Mouse (Mus musculus) lung, postnatal 0 days (tissue): ENCODE results near the gene Ccpg1. TPM values are rescaled to one million over a fixed set of nuclear protein-coding genes. Genes with fewer than 3 reads are reported as not detected.

Experiments
- ATAC-seq: fragments of 200-750 bp; cut with Nextera tagmentation; 2 replicates; pipeline ENCODE4 v1.8.0; 2017; ENCODE audit warnings: moderate library complexity
- DNase-seq: peaks from one replicate; pipeline ENCODE4 v3.0.0-alpha.2; 2016; ENCODE audit warnings: low spot score
- H3K27ac ChIP-seq: fragments of 300-500 bp; sonication (generic); 2 replicates; pipeline ENCODE4 v1.5.1; 2014; ENCODE audit warnings: antibody characterized with exemption, mild to moderate bottlenecking, low read length, mixed read lengths
- H3K27me3 ChIP-seq: fragments of 300-500 bp; sonication (generic); replicated peaks from 2 replicates; pipeline ENCODE4 v1.6.1; 2014; ENCODE audit warnings: low read length, mixed read lengths; ENCODE audit not compliant: insufficient read depth
- H3K36me3 ChIP-seq: fragments of 300-500 bp; sonication (generic); 2 replicates; pipeline ENCODE4 v1.6.1; 2014; ENCODE audit warnings: low read length, mixed read lengths; ENCODE audit not compliant: insufficient read depth
- H3K4me1 ChIP-seq: fragments of 300-500 bp; sonication (generic); 2 replicates; pipeline ENCODE4 v1.6.1; 2014; ENCODE audit warnings: antibody characterized with exemption, low read depth, low read length, mixed read lengths; ENCODE audit not compliant: insufficient read depth
- H3K4me2 ChIP-seq: fragments of 300-500 bp; sonication (generic); replicated peaks from 2 replicates; pipeline ENCODE4 v1.6.1; 2014; ENCODE audit warnings: low read depth, mild to moderate bottlenecking, low read length, moderate library complexity, mixed read lengths
- H3K4me3 ChIP-seq: fragments of 300-500 bp; sonication (generic); 2 replicates; pipeline ENCODE4 v1.5.1; 2014; ENCODE audit warnings: low read depth, low read length
- H3K9ac ChIP-seq: fragments of 300-500 bp; sonication (generic); replicated peaks from 2 replicates; pipeline ENCODE4 v1.6.1; 2014; ENCODE audit warnings: low read depth, mild to moderate bottlenecking
- H3K9me3 ChIP-seq: fragments of 300-500 bp; sonication (generic); 2 replicates; pipeline ENCODE4 v1.6.1; 2016; ENCODE audit warnings: low read length, mixed read lengths
- CTCF ChIP-seq: IDR thresholded peaks from 2 replicates; pipeline ENCODE4 v1.5.1; 2016; ENCODE audit warnings: antibody characterized with exemption, mild to moderate bottlenecking
- EP300 ChIP-seq: IDR thresholded peaks from 2 replicates; pipeline ENCODE4 v1.6.1; 2016; ENCODE audit warnings: antibody characterized with exemption, mild to moderate bottlenecking, control low read depth
- WGBS: fragments of 180-500 bp; shearing (Covaris S2); extraction: QIAGEN DNeasy Blood & Tissue Kit; methylation state at CpG from one replicate; pipeline ENCODE4 v1.1.7; 2014; 5-methylcytosine and 5-hydroxymethylcytosine counted together
- polyA plus RNA-seq: library from polyadenylated mRNA; unstranded; fragments of >200 nt; fragmentation: Nextera tagmentation; extraction: Ambion mirVana; gene quantifications from 2 replicates; pipeline ENCODE4 v1.2.1, GENCODE M21; 2015

The Ccpg1 gene
- polyA plus RNA-seq, 1 experiment from 2014 or later = 56.0 TPM

GRCm38 (mm10) chr9:72969874-72970273, 15.4 kb upstream of the Ccpg1 start:
- Histone ChIP-seq H3K27ac (no peak overlapping the region), H3K4me3 (no peak overlapping the region), H3K9me3 (no peaks in the 10 kb centered on the region), H3K27me3 (no peaks in the 10 kb centered on the region), H3K9ac (no peak overlapping the region), H3K36me3 (no peaks in the 10 kb centered on the region), H3K4me1 (no peaks in the 10 kb centered on the region), H3K4me2 (no peak overlapping the region)
- TF ChIP-seq CTCF = no peak
- no peak for TF ChIP-seq EP300
- ATAC-seq (peak; percentile 59), DNase-seq (peak; percentile 28)
- 51% methylated on average over 7 of the region's 7 CpGs for WGBS

- Histone ChIP-seq H3K36me3 (no peaks in the 10 kb centered on the region), H3K9ac (no peak overlapping the region), H3K27me3 (no peaks in the 10 kb centered on the region), H3K4me1 (no peaks in the 10 kb centered on the region), H3K9me3 (no peaks in the 10 kb centered on the region), H3K27ac (no peak overlapping the region), H3K4me2 (no peak overlapping the region), H3K4me3 (no peak overlapping the region)
- TF ChIP-seq EP300 (no peak), CTCF (no peak)
- no peak for DNase-seq
- no peak for ATAC-seq
- 83% methylated on average over 5 of the region's 5 CpGs for WGBS
Measured at GRCm38 (mm10) chr9:72972435-72972834, 12.8 kb upstream of the Ccpg1 start.

- DNase-seq (no peak), ATAC-seq (no peak)
- Histone ChIP-seq H3K9me3 (no peaks in the 10 kb centered on the region), H3K4me1 (no peaks in the 10 kb centered on the region), H3K4me2 (no peak overlapping the region), H3K36me3 (no peaks in the 10 kb centered on the region), H3K9ac (no peak overlapping the region), H3K27me3 (no peaks in the 10 kb centered on the region), H3K4me3 (no peak overlapping the region), H3K27ac (no peak overlapping the region)
- no peak for TF ChIP-seq CTCF
- no peak for TF ChIP-seq EP300
Measured at GRCm38 (mm10) chr9:72972984-72973383, 12.2 kb upstream of the Ccpg1 start.

GRCm38 (mm10) chr9:72974734-72975133, 10.5 kb upstream of the Ccpg1 start:
- ATAC-seq (no peak), DNase-seq (no peak)
- Histone ChIP-seq H3K9me3 (no peaks in the 10 kb centered on the region), H3K4me1 (no peaks in the 10 kb centered on the region), H3K4me2 (no peak overlapping the region), H3K27ac (no peak overlapping the region), H3K4me3 (no peak overlapping the region), H3K27me3 (no peaks in the 10 kb centered on the region), H3K9ac (no peak overlapping the region), H3K36me3 (no peaks in the 10 kb centered on the region)
- WGBS = 87% methylated on average over 5 of the region's 5 CpGs
- no peak for TF ChIP-seq CTCF
- no peak for TF ChIP-seq EP300

GRCm38 (mm10) chr9:72975242-72975641, 10.0 kb upstream of the Ccpg1 start:
- no peaks in the 10 kb centered on the region for H3K9me3 ChIP-seq
- 89% methylated on average over 1 of the region's 1 CpGs for WGBS
- H3K27ac ChIP-seq = no peak overlapping the region
- H3K4me1 ChIP-seq = no peaks in the 10 kb centered on the region
- no peaks in the 10 kb centered on the region for H3K27me3 ChIP-seq
- no peak overlapping the region for H3K4me2 ChIP-seq
- no peaks in the 10 kb centered on the region for H3K36me3 ChIP-seq
- ATAC-seq (no peak), DNase-seq (no peak)
- TF ChIP-seq CTCF (no peak), EP300 (no peak)
- H3K4me3 ChIP-seq = no peak overlapping the region
- no peak overlapping the region for H3K9ac ChIP-seq

GRCm38 (mm10) chr9:72983066-72983465, 2.2 kb upstream of the Ccpg1 start:
- Histone ChIP-seq H3K36me3 (no peaks in the 10 kb centered on the region), H3K4me3 (no peak overlapping the region), H3K9ac (no peak overlapping the region), H3K4me2 (no peak overlapping the region), H3K4me1 (peaks cover 13% of the 10 kb centered on the region), H3K27ac (no peak overlapping the region), H3K9me3 (no peaks in the 10 kb centered on the region), H3K27me3 (no peaks in the 10 kb centered on the region)
- DNase-seq (no peak), ATAC-seq (no peak)
- TF ChIP-seq EP300 (no peak), CTCF (peak; percentile 30)
- 58% methylated on average over 2 of the region's 2 CpGs for WGBS

- Histone ChIP-seq H3K4me1 (peaks cover 13% of the 10 kb centered on the region), H3K9me3 (no peaks in the 10 kb centered on the region), H3K4me2 (no peak overlapping the region), H3K4me3 (no peak overlapping the region), H3K9ac (no peak overlapping the region), H3K27ac (no peak overlapping the region), H3K27me3 (no peaks in the 10 kb centered on the region), H3K36me3 (no peaks in the 10 kb centered on the region)
- DNase-seq (no peak), ATAC-seq (no peak)
- no peak for TF ChIP-seq EP300
- TF ChIP-seq CTCF = no peak
- WGBS = 56% methylated on average over 3 of the region's 3 CpGs
Measured at GRCm38 (mm10) chr9:72987703-72988102, 2.5 kb downstream of the Ccpg1 start.
